Mouse (Mus musculus) B cell, adult 62 days (primary cell): ENCODE data around the gene Gm49322. TPM values are rescaled to one million over a fixed set of nuclear protein-coding genes. Genes with fewer than 3 reads are reported as not detected.

Experiments used
- total RNA-seq: library from RNA; stranded (reverse); gene quantifications from 4 replicates; pipeline ENCODE4 v1.2.4, GENCODE M21; 2023

Gene Gm49322
- 10.6 to 12.6 TPM (median 11.2 TPM) in 4 replicates for total RNA-seq

DNA sequence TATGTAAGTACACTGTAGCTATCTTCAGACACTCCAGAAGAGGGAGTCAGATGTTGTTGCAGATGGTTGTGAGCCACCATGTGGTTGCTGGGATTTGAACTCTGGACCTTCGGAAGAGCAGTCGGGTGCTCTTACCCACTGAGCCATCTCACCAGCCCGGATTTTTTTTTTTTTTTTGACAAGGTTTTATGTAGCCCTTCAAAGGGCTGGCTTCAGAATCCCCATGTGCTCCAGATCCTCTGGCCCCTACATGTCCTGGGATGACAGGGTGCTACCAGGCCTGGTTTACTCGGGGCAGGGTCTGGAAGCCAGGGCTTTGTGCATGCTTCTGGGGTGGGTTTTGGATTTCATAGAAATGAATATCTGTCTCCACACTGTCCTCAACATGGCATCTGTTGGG, at the start of gene Gm49322:
Gm49322 (plus strand) TSS at position 301 of the 400 bp plus-strand sequence.

DNA sequence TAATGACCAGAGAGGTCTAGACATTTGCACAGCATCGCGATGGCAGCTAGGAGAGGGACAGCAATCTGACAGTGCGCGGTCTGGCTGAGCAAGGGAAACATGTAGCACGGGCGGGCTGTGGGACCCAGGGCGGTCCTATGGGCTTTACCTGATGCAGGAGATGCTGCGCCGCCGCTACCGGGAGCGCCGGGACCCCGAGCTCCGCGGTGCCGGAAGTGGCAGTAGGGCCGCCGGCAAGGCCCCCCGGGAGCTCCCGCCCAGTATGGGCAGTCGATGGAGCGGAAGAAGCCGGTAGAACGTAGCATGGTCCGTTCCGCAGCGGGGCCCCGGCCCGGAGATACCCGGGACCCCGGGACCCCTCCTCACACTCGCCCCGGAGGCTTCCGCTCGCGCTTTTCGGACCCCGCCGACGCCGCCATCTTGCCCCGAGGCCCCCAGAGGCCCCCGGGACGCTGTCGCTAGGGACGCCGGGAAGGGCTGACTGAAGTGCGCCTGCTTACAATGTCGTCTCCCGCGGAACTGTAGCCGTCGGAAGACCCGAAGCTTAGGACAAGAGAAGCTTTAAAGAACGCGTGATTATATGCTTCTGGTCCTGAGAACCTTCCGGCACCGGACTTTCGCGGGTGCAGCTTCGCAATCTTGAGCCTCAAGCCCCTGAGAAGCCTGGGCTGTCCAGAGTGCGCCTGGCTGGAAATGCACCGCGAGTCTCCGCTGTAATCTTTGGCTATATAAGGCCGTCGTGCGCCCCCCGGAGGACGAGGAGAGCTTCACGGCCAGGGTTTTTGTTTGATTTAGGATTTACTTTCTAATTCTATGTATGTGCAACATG, 44.5 kb upstream of the Gm49322 start, which contains the start of gene Rexo1:
Rexo1 (minus strand) TSS at position 445 of the 829 bp plus-strand sequence.

DNA sequence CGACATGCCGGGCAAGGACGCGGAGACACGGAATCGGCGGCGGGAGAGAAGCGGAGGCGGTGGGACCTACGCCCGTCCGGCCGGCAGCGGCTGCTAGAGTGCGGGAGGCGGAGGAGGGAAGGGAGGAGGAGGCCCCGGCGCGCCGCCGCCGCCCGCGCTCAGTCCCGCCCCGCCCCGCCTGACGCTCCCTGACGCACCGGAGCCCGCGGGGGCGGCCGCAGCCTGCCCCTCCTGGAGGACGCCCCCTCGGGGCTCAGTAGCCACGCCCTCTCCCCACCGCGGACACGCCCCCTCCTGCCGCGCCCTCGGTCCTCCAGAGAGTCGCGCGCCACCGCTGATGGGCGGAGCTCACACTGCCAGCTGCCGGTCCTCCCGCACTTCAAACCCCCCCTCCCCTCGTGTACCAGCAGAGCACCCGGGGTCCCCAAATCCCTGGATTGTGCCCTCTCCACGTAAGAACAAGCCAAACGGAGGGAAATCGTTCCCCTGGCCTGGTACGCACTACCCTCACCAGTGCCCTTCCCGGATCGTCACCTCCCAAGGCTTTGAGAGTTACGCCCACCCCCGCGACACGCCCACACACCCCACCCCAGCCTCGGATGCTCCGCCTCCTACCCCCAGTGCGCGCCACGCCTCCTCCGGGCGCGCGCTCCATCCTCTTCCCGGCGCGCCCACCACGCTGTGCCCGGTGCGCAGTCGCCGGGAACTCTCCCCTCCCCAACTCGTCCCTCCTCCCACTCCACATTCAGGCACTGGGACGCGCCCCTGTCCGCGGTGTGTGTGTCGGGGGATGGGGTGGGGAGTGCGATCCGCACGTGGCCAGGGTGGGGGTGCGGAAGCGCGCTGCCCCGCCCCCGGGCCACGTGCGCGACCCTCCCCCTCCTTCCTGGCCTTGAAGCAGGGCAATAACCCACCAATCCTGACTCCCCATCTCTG, 28.4 kb upstream of the Gm49322 start, which contains the start of gene Klf16:
Klf16 (minus strand) TSS at position 127 of the 936 bp plus-strand sequence.

DNA sequence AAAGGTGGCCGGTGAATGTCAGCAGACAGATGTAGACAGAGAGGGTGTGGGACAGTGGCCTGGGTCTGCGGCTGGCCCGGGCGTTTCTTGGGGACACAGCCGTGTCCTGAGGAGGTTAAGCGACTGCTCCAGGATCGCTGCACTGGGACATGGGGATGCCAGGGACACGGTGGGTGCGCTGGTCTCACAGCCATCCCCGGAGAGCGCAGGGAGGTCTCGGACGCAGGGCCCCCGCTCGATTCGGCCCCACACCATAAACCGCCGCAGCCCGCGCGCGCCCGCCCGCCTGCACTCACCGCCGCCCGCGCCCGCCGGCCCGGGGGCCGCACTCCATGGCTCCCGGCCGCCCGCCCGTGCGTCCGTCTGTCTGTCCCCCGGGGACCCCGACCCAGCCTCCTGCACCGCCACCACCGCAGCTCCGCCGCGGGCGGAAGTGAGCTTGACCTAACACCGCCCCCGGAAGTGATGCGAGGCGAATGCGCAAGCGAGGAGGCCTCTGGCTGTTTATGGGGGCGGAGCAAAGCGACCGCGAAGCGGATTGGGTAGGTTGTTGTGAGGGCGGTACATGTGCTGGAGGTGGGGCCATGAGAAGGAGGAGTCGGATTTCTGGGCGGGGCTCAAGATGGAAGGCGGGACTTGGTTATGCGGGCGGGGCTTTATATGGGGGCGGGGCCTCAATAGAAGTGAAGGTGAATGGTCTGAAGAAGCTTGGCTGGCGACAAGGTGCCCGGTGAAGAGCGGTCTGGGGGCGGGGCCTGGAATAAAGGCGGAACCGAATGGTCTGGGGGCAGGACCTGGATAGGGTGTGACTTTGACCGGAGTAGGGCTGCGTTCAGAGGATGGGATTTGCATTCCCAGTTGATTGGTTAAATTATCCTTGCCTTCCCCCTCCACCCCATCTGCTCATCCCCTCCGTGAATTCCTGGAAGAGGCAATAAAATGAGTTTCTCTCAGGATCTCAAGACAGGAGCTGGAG, 15.7 kb upstream of the Gm49322 start, which contains the start of gene Abhd17a:
Abhd17a (minus strand) TSS at position 463 of the 976 bp plus-strand sequence.

DNA sequence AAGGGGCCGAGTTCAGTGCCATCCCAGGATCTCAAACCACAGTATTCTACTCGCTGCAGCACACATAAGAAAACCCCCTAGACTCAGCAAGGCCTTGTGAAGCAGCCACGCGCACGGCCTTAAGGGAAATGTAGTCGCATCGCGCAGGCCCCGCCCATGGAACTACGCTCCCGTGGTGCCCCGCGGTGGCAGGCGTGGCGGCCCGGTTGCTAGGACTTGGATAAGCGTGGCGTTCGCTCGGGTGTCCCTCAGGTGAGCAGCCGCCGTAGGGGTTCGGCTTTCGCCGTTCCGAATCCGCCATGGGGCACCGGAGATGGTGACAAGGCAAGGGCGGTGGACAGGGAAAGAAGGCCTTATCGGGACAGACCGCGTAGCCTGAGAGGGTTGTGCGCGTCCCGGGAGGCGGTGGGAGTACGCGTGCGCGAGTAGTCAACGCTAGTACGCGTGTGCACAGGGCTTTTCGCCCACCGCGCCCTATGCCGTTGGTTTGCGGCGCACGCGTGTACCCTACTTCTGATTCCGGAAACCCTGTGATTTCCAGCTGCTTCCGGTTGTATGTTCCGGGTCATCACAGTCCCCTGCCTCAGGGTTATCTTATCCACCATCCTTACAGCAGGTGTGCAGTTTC, 3.0 kb upstream of the Gm49322 start, which contains the start of the genes Scamp4 and Adat3:
Scamp4 (plus strand) TSS at position 175 of the 628 bp plus-strand sequence.
Adat3 (plus strand) TSS at position 183 of the 628 bp plus-strand sequence.

DNA sequence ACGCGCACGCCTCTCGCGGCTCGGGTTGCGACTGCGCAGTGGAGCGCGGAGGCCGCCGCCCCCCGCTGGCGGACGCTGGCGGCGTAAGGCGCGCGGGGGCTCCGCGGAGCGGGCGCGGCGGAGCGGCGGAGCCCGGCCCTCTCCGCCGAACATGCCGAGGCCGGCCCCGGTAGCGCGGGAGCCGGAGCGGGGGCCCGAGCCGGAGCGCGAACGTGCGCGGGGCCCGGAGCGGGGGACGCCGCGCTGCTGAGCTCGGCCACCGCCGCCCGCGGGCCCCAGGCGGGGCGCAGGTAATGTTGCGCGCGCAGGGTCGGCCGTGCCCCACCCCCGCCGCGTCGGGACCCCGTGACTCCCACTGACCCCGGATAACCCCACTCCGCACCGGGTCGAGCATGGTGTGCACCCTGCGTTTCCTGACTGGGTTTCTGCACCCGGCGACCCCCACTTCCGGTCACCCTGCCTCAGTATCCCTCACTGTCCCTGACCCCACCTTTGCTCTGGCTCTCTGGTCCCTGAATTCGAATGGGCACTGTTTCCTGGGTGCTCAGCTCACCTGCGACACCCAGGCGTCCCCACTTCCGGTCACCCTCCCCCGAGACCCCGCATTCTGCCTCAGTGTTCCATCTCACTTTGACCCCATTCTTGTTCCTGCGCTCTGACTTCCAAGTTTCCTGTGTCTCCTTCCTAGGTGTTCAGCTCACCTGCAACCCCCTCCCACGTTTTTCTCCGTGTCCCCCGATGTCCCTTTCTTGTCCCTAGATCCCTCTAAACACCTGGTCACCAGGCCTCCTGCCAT, 17.0 kb downstream of the Gm49322 start, which contains the start of gene Csnk1g2:
Csnk1g2 (plus strand) TSS at position 178 of the 796 bp plus-strand sequence.

DNA sequence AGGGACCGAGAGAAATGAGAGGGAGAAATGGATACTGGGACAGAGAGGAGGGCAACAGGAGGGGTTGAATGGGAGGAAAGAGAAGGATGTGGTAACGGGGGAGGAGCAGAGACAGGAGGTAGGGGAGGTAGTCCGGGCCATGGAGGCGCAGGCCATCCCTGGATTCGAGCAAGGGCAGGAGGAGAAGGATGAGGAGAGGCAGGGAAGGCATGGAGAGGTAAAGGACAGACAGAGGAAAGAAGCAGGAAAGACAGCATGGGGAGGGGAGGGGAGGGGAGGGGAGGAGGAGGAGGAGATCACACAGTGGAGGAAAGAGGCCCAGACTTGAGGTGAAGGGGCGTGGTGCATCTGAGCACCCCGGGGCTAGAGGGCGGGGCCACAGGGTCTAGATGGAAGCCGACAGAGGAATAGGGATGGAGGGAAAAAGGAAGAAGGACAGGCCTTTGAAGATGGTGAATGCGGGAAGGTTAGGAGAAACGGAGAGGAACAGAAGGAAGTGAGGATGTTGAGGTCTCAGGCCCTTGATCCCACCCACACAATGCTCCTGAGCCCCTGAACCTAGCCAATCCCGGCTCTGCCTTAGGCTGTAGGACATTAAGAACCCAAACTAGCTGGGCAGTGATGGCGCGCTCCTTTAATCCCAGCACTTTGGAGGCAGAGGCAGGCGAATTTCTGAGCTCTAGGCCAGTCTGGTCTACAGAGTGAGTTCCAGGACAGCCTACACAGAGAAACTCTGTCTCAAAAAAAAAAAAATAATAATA, 51.2 kb downstream of the Gm49322 start, which contains the start of gene Btbd2:
Btbd2 (minus strand) TSS at position 209 of the 761 bp plus-strand sequence.

Other genes starting within 250 kb of the Gm49322 start
- not detected in 4 replicates for gene Plk5, start 249.6 kb upstream of the Gm49322 start, total RNA-seq
- 6.8 to 10.3 TPM (median 7.9 TPM) in 4 replicates for gene Mex3d, start 218.4 kb upstream of the Gm49322 start, total RNA-seq
- gene Mbd3, start 206.5 kb upstream of the Gm49322 start, total RNA-seq = 92.0 to 97.5 TPM (median 95.4 TPM) in 4 replicates
- 62.3 to 65.7 TPM (median 62.6 TPM) in 4 replicates for gene Uqcr11, start 199.2 kb upstream of the Gm49322 start, total RNA-seq
- gene Tcf3, start 172.4 kb upstream of the Gm49322 start, total RNA-seq = 183 to 210 TPM (median 200 TPM) in 4 replicates
- gene Onecut3, start 111.2 kb upstream of the Gm49322 start, total RNA-seq = not detected in 4 replicates
- gene Atp8b3, start 66.9 kb upstream of the Gm49322 start, total RNA-seq = not detected in 4 replicates
- 113 to 136 TPM (median 123 TPM) in 4 replicates for gene Rexo1, start 44.5 kb upstream of the Gm49322 start, total RNA-seq
- gene Klf16, start 28.7 kb upstream of the Gm49322 start, total RNA-seq = 30.3 to 34.0 TPM (median 31.5 TPM) in 4 replicates
- 89.6 to 111 TPM (median 99.5 TPM) in 4 replicates for gene Abhd17a, start 15.7 kb upstream of the Gm49322 start, total RNA-seq
- gene Scamp4, start 3.1 kb upstream of the Gm49322 start, total RNA-seq = 61.5 to 65.5 TPM (median 62.9 TPM) in 4 replicates
- 9.3 to 21.8 TPM (median 15.5 TPM) in 4 replicates for gene Adat3, start 3.1 kb upstream of the Gm49322 start, total RNA-seq
- gene Csnk1g2, start 16.8 kb downstream of the Gm49322 start, total RNA-seq = 209 to 257 TPM (median 213 TPM) in 4 replicates
- gene Btbd2, start 51.0 kb downstream of the Gm49322 start, total RNA-seq = 30.1 to 32.7 TPM (median 31.0 TPM) in 4 replicates
- gene Mknk2, start 72.1 kb downstream of the Gm49322 start, total RNA-seq = 396 to 427 TPM (median 418 TPM) in 4 replicates
- gene Mob3a, start 96.0 kb downstream of the Gm49322 start, total RNA-seq = 94.0 to 111 TPM (median 98.1 TPM) in 4 replicates
- gene Izumo4, start 96.2 kb downstream of the Gm49322 start, total RNA-seq = 34.0 to 51.5 TPM (median 39.5 TPM) in 4 replicates
- 122 to 151 TPM (median 133 TPM) in 4 replicates for gene Ap3d1, start 136.2 kb downstream of the Gm49322 start, total RNA-seq
- 69.2 to 82.9 TPM (median 74.7 TPM) in 4 replicates for gene Dot1l, start 149.2 kb downstream of the Gm49322 start, total RNA-seq
- gene Sf3a2, start 192.2 kb downstream of the Gm49322 start, total RNA-seq = 73.0 to 86.5 TPM (median 77.6 TPM) in 4 replicates
- gene Plekhj1, start 192.6 kb downstream of the Gm49322 start, total RNA-seq = 99.4 to 138 TPM (median 104 TPM) in 4 replicates
- gene Amh, start 199.2 kb downstream of the Gm49322 start, total RNA-seq = 1.4 to 2.0 TPM (median 1.6 TPM) in 4 replicates
- not detected in 4 replicates for gene Jsrp1, start 207.5 kb downstream of the Gm49322 start, total RNA-seq
- gene Oaz1, start 220.6 kb downstream of the Gm49322 start, total RNA-seq = 513 to 527 TPM (median 522 TPM) in 4 replicates
- not detected in 4 replicates for gene Lingo3, start 238.0 kb downstream of the Gm49322 start, total RNA-seq
- 20.7 to 35.6 TPM (median 25.5 TPM) in 4 replicates for gene Lsm7, start 249.2 kb downstream of the Gm49322 start, total RNA-seq
- 28.8 to 33.2 TPM (median 31.9 TPM) in 4 replicates for gene Sppl2b, start 249.3 kb downstream of the Gm49322 start, total RNA-seq